Mouse (Mus musculus) hindbrain, postnatal 0 days (tissue): ENCODE measurements around the gene Krt10. TPM values are rescaled to one million over a fixed set of nuclear protein-coding genes. Genes with fewer than 3 reads are reported as not detected.

Experiments
- ATAC-seq: fragments of 200-750 bp; cut with Nextera tagmentation; 2 replicates; pipeline ENCODE4 v1.8.0; 2017; ENCODE audit warnings: mild to moderate bottlenecking, moderate TSS enrichment, moderate library complexity
- DNase-seq: peaks from one replicate; pipeline ENCODE4 v3.0.0-alpha.2; 2015; ENCODE audit warnings: low spot score
- H3K27ac ChIP-seq: fragments of 300-500 bp; sonication (generic); 2 replicates; pipeline ENCODE4 v1.5.1; 2014; ENCODE audit warnings: mild to moderate bottlenecking
- H3K27me3 ChIP-seq: fragments of 300-500 bp; sonication (generic); 2 replicates; pipeline ENCODE4 v1.6.1; 2014; ENCODE audit warnings: low read length, mixed read lengths; ENCODE audit not compliant: insufficient read depth
- H3K36me3 ChIP-seq: fragments of 300-500 bp; sonication (generic); 2 replicates; pipeline ENCODE4 v1.6.1; 2014; ENCODE audit warnings: low read length, mixed read lengths; ENCODE audit not compliant: insufficient read depth
- H3K4me1 ChIP-seq: fragments of 300-500 bp; sonication (generic); 2 replicates; pipeline ENCODE4 v1.6.1; 2014; ENCODE audit warnings: antibody characterized with exemption, low read length, mixed read lengths; ENCODE audit not compliant: insufficient read depth
- H3K4me2 ChIP-seq: fragments of 300-500 bp; sonication (generic); 2 replicates; pipeline ENCODE4 v1.6.1; 2014; ENCODE audit warnings: low read depth, mild to moderate bottlenecking, low read length, moderate library complexity, mixed read lengths
- H3K4me3 ChIP-seq: fragments of 300-500 bp; sonication (generic); 2 replicates; pipeline ENCODE4 v1.5.1; 2014; ENCODE audit warnings: low read length
- H3K9ac ChIP-seq: fragments of 300-500 bp; sonication (generic); replicated peaks from 2 replicates; pipeline ENCODE4 v1.6.1; 2014; ENCODE audit warnings: mild to moderate bottlenecking, low read length, moderate library complexity, mixed read lengths
- H3K9me3 ChIP-seq: fragments of 300-500 bp; sonication (generic); 2 replicates; pipeline ENCODE4 v1.6.1; 2016; ENCODE audit warnings: low read length, mixed read lengths
- CTCF ChIP-seq: IDR thresholded peaks from 2 replicates; pipeline ENCODE4 v1.5.1; 2016; ENCODE audit warnings: antibody characterized with exemption, control low read depth, low read depth
- whole genome bisulfite sequencing: fragments of 180-500 bp; shearing (Covaris S2); extraction: QIAGEN DNeasy Blood & Tissue Kit; methylation state at CpG from one replicate; pipeline ENCODE4 v1.1.7; 2014; 5-methylcytosine and 5-hydroxymethylcytosine counted together
- polyA plus RNA-seq: library from polyadenylated mRNA; unstranded; fragments of >200 nt; fragmentation: Nextera tagmentation; extraction: Ambion mirVana; gene quantifications from 2 replicates; pipeline ENCODE4 v1.2.1, GENCODE M21; 2015
- total RNA-seq: library from RNA; depleted of rRNA; stranded (reverse); fragments of >200 nt; gene quantifications from 2 replicates; pipeline ENCODE4 v1.2.3, GENCODE M21; 2014

The Krt10 gene
- total and polyA plus RNA-seq, 2 experiments from 2014 or later = 1.7 to 40.4 TPM

DNA sequence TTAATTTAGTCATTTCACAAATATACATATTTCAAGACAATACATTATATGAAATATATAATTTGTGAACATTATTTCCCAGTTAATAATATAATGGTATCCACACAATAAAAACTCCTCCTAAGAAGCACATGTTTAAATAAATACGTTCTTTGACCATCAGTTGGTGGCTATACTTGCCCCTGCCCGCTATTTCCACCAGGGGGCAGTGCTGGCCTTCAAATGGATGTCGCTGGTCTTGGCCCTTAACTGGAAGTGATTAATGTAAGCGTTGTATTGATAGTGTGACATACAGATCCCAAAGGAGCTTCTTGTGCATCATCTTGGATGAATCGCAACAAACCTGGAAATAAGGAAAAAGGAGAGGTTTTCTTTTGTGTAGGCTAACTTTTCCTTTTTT lies 9.6 kb downstream of the Krt10 start:
- ATAC-seq (no peak), DNase-seq (peak; percentile 83)
- no peaks in the 10 kb centered on the region for H3K4me1 ChIP-seq
- no peak overlapping the region for H3K27ac ChIP-seq
- 16% methylated on average over 5 of the region's 5 CpGs for WGBS
- no peaks in the 10 kb centered on the region for H3K36me3 ChIP-seq
- no peaks in the 10 kb centered on the region; the same call in 1 of the 2 replicates for H3K27me3 ChIP-seq
- peak; percentile 92 for TF ChIP-seq CTCF
- H3K4me2 ChIP-seq = no peak overlapping the region
- H3K9ac ChIP-seq = no peak overlapping the region
- H3K9me3 ChIP-seq = no peaks in the 10 kb centered on the region
- no peak overlapping the region for H3K4me3 ChIP-seq

DNA sequence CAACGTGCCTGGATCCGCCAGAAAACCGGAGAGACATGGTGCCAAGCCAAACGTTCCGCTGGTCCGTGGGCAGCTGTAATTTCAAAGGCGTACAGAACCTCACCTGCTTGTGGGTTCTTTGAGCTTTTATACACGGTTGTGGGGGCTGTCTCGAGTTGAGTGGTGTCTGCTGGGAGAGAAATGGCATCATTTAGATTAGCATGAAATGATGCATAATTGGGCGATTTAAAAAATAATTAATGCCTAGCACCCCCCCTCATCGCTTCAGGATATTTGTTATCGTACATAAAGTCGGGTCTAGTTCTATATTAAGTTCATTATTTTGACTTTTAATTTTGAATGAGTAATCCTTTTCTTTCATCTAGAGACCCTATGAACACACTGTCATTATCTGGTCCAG lies 14.4 kb downstream of the Krt10 start, which contains the start of gene Krt28:
Krt28 (minus strand) TSS at position 101 of the 400 bp plus-strand sequence.
- Histone ChIP-seq H3K27ac (no peak within 1 kb of the TSS), H3K4me1 (no peaks in the 10 kb centered on the region), H3K9me3 (no peaks in the 10 kb centered on the region), H3K4me3 (no peak within 1 kb of the TSS), H3K4me2 (no peak within 1 kb of the TSS), H3K9ac (no peak within 1 kb of the TSS), H3K27me3 (no peaks in the 10 kb centered on the region; the same call in 1 of the 2 replicates), H3K36me3 (no peaks in the 10 kb centered on the region)
- ATAC-seq (no peak), DNase-seq (no peak)
- WGBS = 77% methylated on average over 13 of the region's 13 CpGs
- TF ChIP-seq CTCF = no peak

DNA sequence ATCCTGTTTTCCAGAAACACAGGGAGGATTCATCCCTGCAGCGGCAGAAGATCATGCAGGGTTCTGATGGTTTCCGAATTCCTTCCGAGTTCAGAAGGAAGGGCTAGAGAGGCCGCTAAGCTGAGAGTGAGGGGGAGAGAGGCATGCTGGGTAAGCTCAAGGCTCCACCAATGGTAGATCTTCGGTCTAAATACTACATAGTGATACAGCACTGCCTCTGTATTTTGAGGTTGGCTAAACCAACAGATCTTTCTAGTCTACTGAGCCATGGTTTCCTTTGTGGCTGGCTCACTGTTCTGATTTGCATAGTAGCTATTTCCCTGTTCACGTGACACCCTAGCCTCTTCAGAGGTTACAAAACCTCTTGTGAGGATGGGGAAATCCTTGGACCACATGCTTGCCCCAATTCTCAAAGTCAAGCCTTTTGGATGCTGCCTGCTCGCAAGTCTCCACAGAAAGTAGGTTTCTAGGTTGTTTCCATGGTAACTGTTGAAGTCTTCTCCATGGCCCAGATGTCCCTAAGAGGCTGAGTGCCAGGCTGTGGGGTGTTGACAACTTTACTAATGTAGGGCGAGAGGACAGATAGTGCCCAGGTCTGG lies 19.2 kb downstream of the Krt10 start:
- ATAC-seq (peak; percentile 89), DNase-seq (peak; percentile 75)
- no peaks in the 10 kb centered on the region for H3K9me3 ChIP-seq
- H3K4me3 ChIP-seq = no peak overlapping the region
- no peaks in the 10 kb centered on the region for H3K36me3 ChIP-seq
- peak overlapping the region; percentile 71; the same call in 1 of the 2 replicates for H3K27ac ChIP-seq
- no peak for TF ChIP-seq CTCF
- 71% methylated on average over 8 of the region's 8 CpGs for WGBS
- no peaks in the 10 kb centered on the region for H3K4me1 ChIP-seq
- no peak overlapping the region for H3K4me2 ChIP-seq
- no peak overlapping the region for H3K9ac ChIP-seq
- no peaks in the 10 kb centered on the region for H3K27me3 ChIP-seq

DNA sequence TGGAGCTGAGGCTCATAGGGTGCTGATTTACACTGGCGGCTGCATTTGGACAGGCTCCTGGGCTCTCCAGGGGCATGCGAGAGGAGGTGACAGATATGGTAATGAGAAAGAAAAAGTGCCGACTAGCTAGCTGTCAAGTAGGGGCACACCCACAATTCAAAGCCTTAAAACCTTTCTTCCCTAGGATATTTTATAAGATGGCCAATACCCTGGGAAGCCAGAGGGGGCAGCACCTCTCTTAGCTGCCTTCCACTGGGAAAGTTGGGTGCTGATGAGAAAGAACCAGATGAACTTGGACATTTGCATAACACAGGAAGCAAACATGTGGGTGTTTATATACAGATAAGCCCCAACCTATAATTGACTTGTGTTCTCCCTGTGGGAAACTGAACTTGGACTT lies 19.9 kb downstream of the Krt10 start:
- H3K36me3 ChIP-seq = no peaks in the 10 kb centered on the region
- H3K4me1 ChIP-seq = no peaks in the 10 kb centered on the region
- no peaks in the 10 kb centered on the region for H3K27me3 ChIP-seq
- no peak for ATAC-seq
- peak; percentile 68 for TF ChIP-seq CTCF
- peak; percentile 53 for DNase-seq
- no peaks in the 10 kb centered on the region for H3K9me3 ChIP-seq
- no peak overlapping the region for H3K4me2 ChIP-seq
- H3K4me3 ChIP-seq = no peak overlapping the region
- no peak overlapping the region for H3K9ac ChIP-seq
- WGBS = 19% methylated on average over 3 of the region's 3 CpGs
- H3K27ac ChIP-seq = peak overlapping the region; percentile 71; the same call in 1 of the 2 replicates

DNA sequence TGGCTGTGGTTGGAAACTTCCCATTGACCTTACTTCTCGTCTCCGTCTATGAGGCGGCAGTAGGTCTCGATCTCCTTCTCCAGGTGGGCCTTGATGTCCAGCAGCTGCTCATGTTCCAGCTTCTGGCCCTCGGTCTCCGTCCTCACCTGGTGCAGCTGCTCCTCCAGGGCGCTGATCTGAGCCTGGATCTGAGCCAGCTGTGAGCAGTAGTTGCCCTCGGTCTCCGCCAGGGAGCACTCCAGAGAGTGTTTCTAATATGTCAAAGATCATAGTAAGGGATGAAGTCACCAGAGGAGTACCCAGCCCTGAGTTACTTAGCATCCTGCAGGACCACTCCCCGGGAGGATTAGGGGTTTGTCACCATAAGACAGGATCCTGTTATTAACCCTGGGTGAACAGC lies 22.4 kb downstream of the Krt10 start:
- H3K4me1 ChIP-seq = no peaks in the 10 kb centered on the region
- H3K4me3 ChIP-seq = no peak overlapping the region
- TF ChIP-seq CTCF = peak; percentile 37
- H3K36me3 ChIP-seq = no peaks in the 10 kb centered on the region
- no peak overlapping the region for H3K9ac ChIP-seq
- H3K9me3 ChIP-seq = no peaks in the 10 kb centered on the region
- no peak overlapping the region for H3K27ac ChIP-seq
- no peak overlapping the region for H3K4me2 ChIP-seq
- no peak for ATAC-seq
- 45% methylated on average over 10 of the region's 10 CpGs for WGBS
- DNase-seq = peak; percentile 10
- no peaks in the 10 kb centered on the region for H3K27me3 ChIP-seq

DNA sequence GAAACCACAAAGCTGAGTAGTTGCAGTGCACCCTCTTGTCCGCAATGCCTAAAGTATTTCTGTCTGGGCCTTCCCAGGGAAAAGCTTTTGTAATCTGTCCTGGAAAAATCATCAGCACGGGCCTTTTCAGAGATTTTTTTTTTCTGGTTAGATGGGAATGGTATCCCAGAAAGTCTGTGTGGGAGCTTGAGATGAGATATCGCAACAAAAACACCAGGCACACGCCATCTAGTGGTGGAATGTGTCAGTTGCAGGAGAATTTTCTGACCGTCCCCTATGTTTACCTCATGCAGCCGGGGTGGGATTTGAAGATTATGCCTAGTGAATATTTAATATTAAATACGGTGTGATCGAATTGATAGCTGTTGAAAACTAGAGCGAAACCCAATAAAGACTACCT lies 24.8 kb downstream of the Krt10 start:
- no peaks in the 10 kb centered on the region for H3K4me1 ChIP-seq
- no peak overlapping the region for H3K9ac ChIP-seq
- 24% methylated on average over 9 of the region's 9 CpGs for WGBS
- H3K4me3 ChIP-seq = no peak overlapping the region
- H3K4me2 ChIP-seq = no peak overlapping the region
- H3K9me3 ChIP-seq = no peaks in the 10 kb centered on the region
- no peaks in the 10 kb centered on the region for H3K36me3 ChIP-seq
- ATAC-seq = no peak
- DNase-seq = peak; percentile 80
- H3K27ac ChIP-seq = no peak overlapping the region
- peak; percentile 79 for TF ChIP-seq CTCF
- H3K27me3 ChIP-seq = no peaks in the 10 kb centered on the region

DNA sequence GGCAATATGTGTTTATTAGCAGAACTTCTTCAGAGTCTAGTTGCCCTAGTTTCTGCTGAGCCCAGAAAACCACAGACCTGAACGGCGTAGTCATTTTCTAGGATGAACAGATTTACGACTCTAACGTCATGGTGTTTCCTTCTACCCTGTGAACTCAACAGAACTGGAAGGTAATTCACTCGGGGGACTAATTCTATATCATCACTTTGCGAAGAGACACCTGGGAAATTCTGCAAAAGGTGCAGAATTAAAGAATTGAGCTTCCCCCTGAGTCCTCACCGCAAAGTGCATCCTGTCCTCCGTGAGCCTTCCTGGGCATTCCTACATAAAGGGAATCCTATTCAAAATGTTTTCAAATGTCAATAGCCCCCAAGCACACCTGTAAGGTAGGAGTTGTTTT lies 27.7 kb downstream of the Krt10 start:
- no peaks in the 10 kb centered on the region for H3K27me3 ChIP-seq
- ATAC-seq (no peak), DNase-seq (no peak)
- no peak overlapping the region for H3K27ac ChIP-seq
- WGBS = 88% methylated on average over 8 of the region's 8 CpGs
- H3K4me3 ChIP-seq = no peak overlapping the region
- no peak for TF ChIP-seq CTCF
- H3K36me3 ChIP-seq = no peaks in the 10 kb centered on the region
- no peak overlapping the region for H3K4me2 ChIP-seq
- no peaks in the 10 kb centered on the region for H3K9me3 ChIP-seq
- no peaks in the 10 kb centered on the region for H3K4me1 ChIP-seq
- H3K9ac ChIP-seq = no peak overlapping the region
